Mouse (Mus musculus) spleen, postnatal 10 days (tissue): ENCODE data around the gene Olfr1370.
"Not testable (repeated sequence)": the region's sequence is repeated elsewhere in the genome, so short reads cannot be mapped to it uniquely, and the experiment has no call there.

ENCODE experiments used
- DNase-seq, 2 experiments: peaks; one replicate each; pipeline ENCODE4 v3.0.0; 2021 to 2022; ENCODE audit warnings: low spot score in 2 of 2

The Olfr1370 gene

DNA sequence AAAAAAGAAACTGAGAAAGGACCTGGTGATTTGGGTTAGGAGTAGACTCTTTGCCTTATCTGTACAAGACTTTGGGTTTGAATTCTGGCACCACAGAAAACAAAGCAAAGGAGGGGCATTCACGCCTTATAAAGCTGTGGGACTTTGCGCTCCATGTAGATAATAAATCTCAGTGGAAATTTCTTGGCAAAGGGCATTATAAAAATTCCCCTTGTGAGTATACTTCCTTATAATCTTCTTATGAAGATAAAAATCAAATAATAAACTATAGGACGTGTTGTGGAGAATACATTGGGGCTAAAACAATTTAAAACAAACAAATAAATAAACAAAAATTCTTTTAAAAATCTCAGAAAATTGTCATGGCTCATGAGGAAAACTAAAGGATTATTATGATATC, at the start of gene Olfr1370:
Gene Olfr1370, minus strand, starts transcription at position 101 of the 400 bp plus-strand sequence.
- DNase-seq = no peak

GRCm38 (mm10) chr13:21114121-21114520, 39.4 kb upstream of the Olfr1370 start:
- DNase-seq = no peak

- DNase-seq = not testable (repeated sequence)
Measured at GRCm38 (mm10) chr13:21111183-21111582, 36.4 kb upstream of the Olfr1370 start, which contains the start of gene Olfr1369-ps1. Gene Olfr1369-ps1, plus strand, starts transcription at chr13:21111483.

- no peak for DNase-seq
Measured at GRCm38 (mm10) chr13:21110441-21110840, 35.7 kb upstream of the Olfr1370 start.

DNA sequence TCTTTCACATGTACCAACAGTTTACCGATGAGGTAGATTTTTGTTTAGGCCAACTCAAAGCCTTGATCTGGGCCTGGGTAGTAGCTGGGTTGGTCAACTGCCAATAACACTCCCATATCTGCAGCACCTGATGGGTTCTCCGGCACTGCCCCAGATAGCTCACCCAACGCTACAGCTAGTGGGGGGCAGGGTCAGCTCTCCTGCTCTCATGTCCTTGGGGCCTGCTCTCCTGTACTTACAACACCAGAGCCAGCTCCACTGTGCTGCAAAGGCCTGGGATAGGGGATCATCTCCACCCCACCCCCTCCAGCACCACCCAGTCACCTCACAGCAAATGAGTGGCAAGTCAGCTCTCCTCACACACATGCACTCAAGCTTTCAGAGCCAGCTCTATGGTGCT, 35.0 kb upstream of the Olfr1370 start:
- no peak for DNase-seq

- DNase-seq = no peak
Measured at GRCm38 (mm10) chr13:21082686-21083085, 7.9 kb upstream of the Olfr1370 start.

GRCm38 (mm10) chr13:21066021-21066420, 8.7 kb downstream of the Olfr1370 start:
- no peak for DNase-seq

DNA sequence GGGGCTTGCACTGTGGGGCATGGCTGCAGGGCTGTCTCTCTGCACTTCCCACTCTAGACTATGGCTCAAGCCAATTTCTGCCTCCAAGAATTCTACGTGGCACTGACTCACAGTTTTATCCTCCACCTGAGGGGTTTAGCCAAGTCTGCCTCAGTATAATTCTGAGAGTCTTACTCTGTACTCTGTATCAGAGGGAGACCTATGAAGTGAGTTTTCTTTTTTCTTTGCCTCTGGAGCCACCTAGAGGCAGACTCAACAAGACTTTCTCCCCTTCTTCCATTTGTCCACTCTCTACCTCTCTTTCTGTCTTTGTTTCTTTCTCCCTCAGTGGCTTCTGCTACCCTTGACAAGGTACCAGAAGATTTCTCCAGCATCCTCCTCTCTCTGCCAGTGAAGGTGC, 24.6 kb downstream of the Olfr1370 start:
- no peak for DNase-seq

DNA sequence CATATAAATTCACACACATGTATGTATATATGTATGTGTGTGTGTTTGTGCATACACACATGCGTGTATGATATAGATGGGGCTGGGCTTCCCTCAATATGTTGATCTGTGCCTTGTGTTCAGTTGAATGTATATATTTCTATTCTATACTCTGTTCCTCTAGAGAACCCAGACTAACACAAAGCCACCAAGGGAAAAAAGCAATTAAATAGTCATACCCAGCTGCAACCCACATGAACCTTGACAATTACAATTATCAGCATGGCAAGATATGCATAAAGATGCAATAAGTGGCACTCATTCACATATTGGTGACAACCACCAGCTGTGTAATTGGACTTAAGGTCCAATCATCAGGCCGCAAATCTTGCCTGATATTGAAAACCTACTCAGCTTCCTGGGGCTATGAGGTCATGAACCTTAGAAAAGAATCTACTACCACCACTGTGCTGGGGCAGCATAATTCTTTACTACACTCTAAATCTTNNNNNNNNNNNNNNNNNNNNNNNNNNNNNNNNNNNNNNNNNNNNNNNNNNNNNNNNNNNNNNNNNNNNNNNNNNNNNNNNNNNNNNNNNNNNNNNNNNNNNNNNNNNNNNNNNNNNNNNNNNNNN, 34.1 kb downstream of the Olfr1370 start:
- DNase-seq = no peak

GRCm38 (mm10) chr13:21035981-21036380, 38.8 kb downstream of the Olfr1370 start:
- no peak for DNase-seq

GRCm38 (mm10) chr13:21035011-21035410, 39.7 kb downstream of the Olfr1370 start:
- no peak for DNase-seq

DNA sequence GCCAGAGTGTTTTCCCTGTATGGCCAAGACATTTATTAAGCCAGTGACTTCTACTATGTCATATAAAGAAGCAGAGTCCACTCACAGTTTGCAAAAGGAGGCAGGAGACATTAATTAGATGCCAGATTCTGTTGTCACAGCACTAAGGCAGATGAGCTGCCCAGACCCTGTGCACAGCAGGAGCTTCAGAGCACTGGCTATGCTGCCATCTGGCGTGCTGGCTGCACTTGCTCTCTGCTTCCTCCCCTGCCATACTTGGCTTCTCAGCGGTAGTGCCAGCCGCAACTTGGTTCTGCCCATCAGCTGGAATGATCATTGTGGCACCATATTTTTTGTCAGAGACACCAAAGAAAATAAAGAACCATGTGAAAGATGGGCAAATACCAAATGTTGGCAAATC, 41.6 kb downstream of the Olfr1370 start:
- DNase-seq = no peak

- no peak for DNase-seq
Measured at GRCm38 (mm10) chr13:21024831-21025230, 49.9 kb downstream of the Olfr1370 start.
